ENCODE assay signal across 21 mouse cellular contexts in the genomic region with DNA sequence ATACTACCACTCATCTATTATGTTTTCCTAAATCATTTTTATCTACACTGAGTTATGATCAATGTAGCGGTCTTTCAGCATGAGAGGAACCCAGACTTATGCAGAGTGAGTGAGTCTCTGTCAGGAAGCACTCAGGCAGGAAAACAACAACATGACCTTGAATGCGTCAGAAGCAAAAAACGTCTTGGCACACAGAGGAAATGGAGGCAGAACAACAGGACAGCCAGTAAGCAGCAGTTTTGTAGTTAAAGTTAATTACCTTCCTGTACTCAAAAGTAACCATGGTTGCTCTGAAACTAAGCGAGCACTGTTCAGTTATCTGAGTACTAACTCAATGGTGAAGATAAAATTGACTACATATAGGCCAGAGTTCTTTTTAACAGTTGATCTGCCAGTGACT.
DNase-seq lines count a peak whose midpoint lies in the region; ATAC-seq and TF ChIP-seq lines count a peak whose summit lies in the region.
"Had no signal": no experiment of that assay in that cellular context is flagged by ENCODE, and none has a peak within 500 bp of the region (broad histone marks: within the 10 kb centered on the region; RNA-seq: fewer than 3 reads in every experiment).

No protein-coding gene starts in this region.

- H3K27me3 ChIP-seq in lung, postnatal 0 days (replicated peaks; ENCODE audit: insufficient read depth, low read length): no peaks in the 10 kb centered on the region
- H3K27me3 ChIP-seq: embryonic facial prominence, embryonic 15.5 days; heart, embryonic 15.5 days; hindbrain, embryonic 15.5 days; kidney, embryonic 15.5 days; Patski had no signal

- H3K27ac ChIP-seq in lung, postnatal 0 days (ENCODE audit: low read length): peak overlapping the region; percentile 51
- H3K27ac ChIP-seq: embryonic facial prominence, embryonic 15.5 days; heart, embryonic 15.5 days; hindbrain, embryonic 15.5 days; kidney, embryonic 15.5 days had no signal

- no peak overlapping the region for H3K4me3 ChIP-seq in lung, postnatal 0 days (ENCODE audit: low read depth, low read length)
- H3K4me3 ChIP-seq: embryonic facial prominence, embryonic 15.5 days; heart, embryonic 15.5 days; hindbrain, embryonic 15.5 days; kidney, embryonic 15.5 days had no signal

- H3K9me3 ChIP-seq in lung, postnatal 0 days (ENCODE audit: low read length): no peaks in the 10 kb centered on the region
- H3K9me3 ChIP-seq: embryonic facial prominence, embryonic 15.5 days; heart, embryonic 15.5 days; hindbrain, embryonic 15.5 days; kidney, embryonic 15.5 days had no signal

- 40% methylated on average over 4 of the region's 4 CpGs for WGBS in lung, postnatal 0 days

- H3K4me2 ChIP-seq in lung, postnatal 0 days (replicated peaks; ENCODE audit: low read depth, low read length): no peak overlapping the region
- H3K4me2 ChIP-seq: embryonic facial prominence, embryonic 15.5 days; heart, embryonic 15.5 days; hindbrain, embryonic 15.5 days; kidney, embryonic 15.5 days; midbrain, embryonic 11.5 days had no signal

- ATAC-seq in lung, postnatal 0 days: peak; percentile 40
- ATAC-seq: forebrain, embryonic 16.5 days; intestine, embryonic 16.5 days; Patski had no signal

- no peaks in the 10 kb centered on the region for H3K36me3 ChIP-seq in lung, postnatal 0 days (ENCODE audit: insufficient read depth, low read length)
- H3K36me3 ChIP-seq: embryonic facial prominence, embryonic 15.5 days; heart, embryonic 15.5 days; hindbrain, embryonic 15.5 days; kidney, embryonic 15.5 days had no signal

- peaks cover 11% of the 10 kb centered on the region; the same call in 1 of the 2 replicates for H3K4me1 ChIP-seq in lung, postnatal 0 days (ENCODE audit: insufficient read depth, low read depth, low read length)
- H3K4me1 ChIP-seq: embryonic facial prominence, embryonic 15.5 days; heart, embryonic 15.5 days; hindbrain, embryonic 15.5 days; kidney, embryonic 15.5 days had no signal

- DNase-seq in adrenal gland, postnatal 10 days: peak; percentile 3
- no peak for DNase-seq in adrenal gland, postnatal 25 days
- DNase-seq in lung, postnatal 0 days (ENCODE audit: low spot score): no peak
- DNase-seq in lung, postnatal 10 days: no peak
- DNase-seq in R1 (ENCODE audit: low read depth, low spot score): peak; percentile 49
- DNase-seq in left cerebral cortex, postnatal 14 days (ENCODE audit: low spot score in 2 of 2): no peak
- no peak for DNase-seq in layer of hippocampus, postnatal 10 days (ENCODE audit: low spot score in 2 of 2)
- DNase-seq: cerebellum, adult 18-20 months; cerebellum, postnatal 36 days; gastrocnemius, postnatal 36 days; heart, postnatal 4 days; kidney, postnatal 4 days; thymus, postnatal 4 days had no signal

- TF ChIP-seq CTCF in lung, postnatal 0 days (IDR thresholded peaks at IDR 0.05): no peak

- intact Hi-C loops in left cerebral cortex, postnatal 14 days (cut with DNase I): no loop called here

- H3K9ac ChIP-seq in lung, postnatal 0 days (replicated peaks; ENCODE audit: low read depth): no peak overlapping the region
- H3K9ac ChIP-seq: embryonic facial prominence, embryonic 15.5 days; heart, embryonic 15.5 days; hindbrain, embryonic 15.5 days; kidney, embryonic 15.5 days had no signal

- no peak for TF ChIP-seq EP300 in lung, postnatal 0 days (IDR thresholded peaks at IDR 0.05)

Comparison
In these comparisons a context has a peak if more than half of its experiments do, and no peak if none do; other contexts are left out.
1. DNase-seq: peak in adrenal gland, postnatal 10 days (single experiment) and R1 (single experiment); none in adrenal gland, postnatal 25 days (single experiment), lung, postnatal 0 days (single experiment), lung, postnatal 10 days (single experiment), left cerebral cortex, postnatal 14 days (0 of 2) and layer of hippocampus, postnatal 10 days (0 of 2).